Mouse (Mus musculus) embryonic facial prominence, embryonic 11.5 days (tissue): ENCODE data around the gene Tex46. TPM values are rescaled to one million over a fixed set of nuclear protein-coding genes. Genes with fewer than 3 reads are reported as not detected.

Source experiments
- ATAC-seq: fragments of 200-750 bp; cut with Nextera tagmentation; replicated peaks from 2 replicates; pipeline ENCODE4 v1.8.0; 2017; ENCODE audit warnings: low read depth; ENCODE audit not compliant: insufficient number of reproducible peaks, low FRiP score, low TSS enrichment
- DNase-seq: peaks from one replicate; pipeline ENCODE4 v3.0.0-alpha.2; 2015; ENCODE audit warnings: low spot score
- H3K27ac ChIP-seq: fragments of 300-500 bp; sonication (generic); replicated peaks from 2 replicates; pipeline ENCODE4 v1.5.1; 2014; ENCODE audit warnings: mild to moderate bottlenecking, low read depth, low read length, control low read depth
- H3K27me3 ChIP-seq: fragments of 300-500 bp; sonication (generic); 2 replicates; pipeline ENCODE4 v1.6.1; 2014; ENCODE audit warnings: mild to moderate bottlenecking, low read length, moderate library complexity, mixed read lengths; ENCODE audit not compliant: control insufficient read depth, insufficient read depth
- H3K36me3 ChIP-seq: fragments of 300-500 bp; sonication (generic); replicated peaks from 2 replicates; pipeline ENCODE4 v1.6.1; 2014; ENCODE audit warnings: low read depth, mild to moderate bottlenecking, low read length, moderate library complexity, mixed read lengths; ENCODE audit not compliant: control insufficient read depth, insufficient read depth
- H3K4me1 ChIP-seq: fragments of 300-500 bp; sonication (generic); 2 replicates; pipeline ENCODE4 v1.6.1; 2014; ENCODE audit warnings: low read length, mixed read lengths; ENCODE audit not compliant: control insufficient read depth, insufficient read depth
- H3K4me2 ChIP-seq: fragments of 300-500 bp; sonication (generic); 2 replicates; pipeline ENCODE4 v1.6.1; 2014; ENCODE audit warnings: low read depth, mild to moderate bottlenecking, control low read depth, low read length, moderate library complexity
- H3K4me3 ChIP-seq: fragments of 300-500 bp; sonication (generic); 2 replicates; pipeline ENCODE4 v1.5.1; 2014; ENCODE audit warnings: low read depth, low read length, control low read depth
- H3K9ac ChIP-seq: fragments of 300-500 bp; sonication (generic); replicated peaks from 2 replicates; pipeline ENCODE4 v1.6.1; 2014; ENCODE audit warnings: mild to moderate bottlenecking, control low read depth, low read length
- H3K9me3 ChIP-seq: fragments of 300-500 bp; sonication (generic); replicated peaks from 2 replicates; pipeline ENCODE4 v1.6.1; 2016; ENCODE audit warnings: mild to moderate bottlenecking, low read length, inconsistent platforms, mixed read lengths; ENCODE audit not compliant: control insufficient read depth
- WGBS: fragments of 180-500 bp; shearing (Covaris S2); extraction: QIAGEN DNeasy Blood & Tissue Kit; methylation state at CpG from one replicate; pipeline ENCODE4 v1.1.7; 2014; 5-methylcytosine and 5-hydroxymethylcytosine counted together
- polyA plus RNA-seq: library from polyadenylated mRNA; unstranded; fragments of >200 nt; fragmentation: Nextera tagmentation; extraction: Ambion mirVana; gene quantifications from 2 replicates; pipeline ENCODE4 v1.2.1, GENCODE M21; 2014

Tex46 gene
- polyA plus RNA-seq, 1 experiment from 2014 or later: not detected

GRCm38 (mm10) chr4:136636511-136636910 is 26.3 kb downstream of the Tex46 start:
- H3K4me3 ChIP-seq: no peak overlapping the region
- ATAC-seq: no peak
- no peaks in the 10 kb centered on the region; the same call in 1 of the 2 replicates for H3K4me1 ChIP-seq
- 59% methylated on average over 5 of the region's 5 CpGs for WGBS
- H3K36me3 ChIP-seq: no peaks in the 10 kb centered on the region
- no peak overlapping the region for H3K9ac ChIP-seq
- DNase-seq: no peak
- no peak overlapping the region for H3K4me2 ChIP-seq
- peaks cover 22% of the 10 kb centered on the region for H3K27me3 ChIP-seq
- no peak overlapping the region for H3K27ac ChIP-seq
- H3K9me3 ChIP-seq: no peaks in the 10 kb centered on the region

GRCm38 (mm10) chr4:136636983-136637562 is 26.8 kb downstream of the Tex46 start:
- Histone ChIP-seq H3K9ac (peak overlapping the region; percentile 55), H3K4me2 (peak overlapping the region; percentile 97), H3K36me3 (no peaks in the 10 kb centered on the region), H3K27ac (no peak overlapping the region), H3K4me1 (no peaks in the 10 kb centered on the region; the same call in 1 of the 2 replicates), H3K9me3 (no peaks in the 10 kb centered on the region), H3K4me3 (peak overlapping the region; percentile 36), H3K27me3 (peaks cover 22% of the 10 kb centered on the region)
- whole genome bisulfite sequencing: 16% methylated on average over 37 of the region's 37 CpGs
- no peak for ATAC-seq
- no peak for DNase-seq

GRCm38 (mm10) chr4:136637563-136638229 is 27.5 kb downstream of the Tex46 start:
- no peaks in the 10 kb centered on the region; the same call in 1 of the 2 replicates for H3K4me1 ChIP-seq
- peaks cover 22% of the 10 kb centered on the region for H3K27me3 ChIP-seq
- peak overlapping the region; percentile 97 for H3K4me2 ChIP-seq
- no peaks in the 10 kb centered on the region for H3K36me3 ChIP-seq
- DNase-seq (peak; percentile 65), ATAC-seq (no peak; the same call in 1 of the 2 replicates)
- H3K4me3 ChIP-seq: peak overlapping the region; percentile 36
- peak overlapping the region; percentile 55 for H3K9ac ChIP-seq
- H3K27ac ChIP-seq: no peak overlapping the region
- H3K9me3 ChIP-seq: no peaks in the 10 kb centered on the region
- WGBS: 3% methylated on average over 74 of the region's 76 CpGs

- peaks cover 22% of the 10 kb centered on the region for H3K27me3 ChIP-seq
- 30% methylated on average over 7 of the region's 7 CpGs for WGBS
- H3K27ac ChIP-seq: no peak overlapping the region
- ATAC-seq: 0 out of 2 replicates have a peak, but pooled peaks have one; percentile 37
- no peak for DNase-seq
- H3K4me2 ChIP-seq: no peak overlapping the region; the same call in 1 of the 2 replicates
- H3K4me1 ChIP-seq: no peaks in the 10 kb centered on the region; the same call in 1 of the 2 replicates
- no peaks in the 10 kb centered on the region for H3K36me3 ChIP-seq
- no peak overlapping the region for H3K9ac ChIP-seq
- no peaks in the 10 kb centered on the region for H3K9me3 ChIP-seq
- H3K4me3 ChIP-seq: peak overlapping the region; percentile 36
Measured at GRCm38 (mm10) chr4:136638230-136638750, 28.1 kb downstream of the Tex46 start.

GRCm38 (mm10) chr4:136638890-136639289 is 28.7 kb downstream of the Tex46 start:
- Histone ChIP-seq H3K4me2 (no peak overlapping the region), H3K9ac (no peak overlapping the region), H3K9me3 (no peaks in the 10 kb centered on the region), H3K4me1 (no peaks in the 10 kb centered on the region; the same call in 1 of the 2 replicates), H3K4me3 (no peak overlapping the region), H3K27me3 (peaks cover 22% of the 10 kb centered on the region), H3K27ac (no peak overlapping the region), H3K36me3 (no peaks in the 10 kb centered on the region)
- 5% methylated on average over 10 of the region's 10 CpGs for WGBS
- peak; percentile 64 for DNase-seq
- 0 out of 2 replicates have a peak, but pooled peaks have one; percentile 35 for ATAC-seq

GRCm38 (mm10) chr4:136648922-136649479 is 38.8 kb downstream of the Tex46 start:
- no peaks in the 10 kb centered on the region for H3K36me3 ChIP-seq
- peak; percentile 84 for DNase-seq
- H3K9me3 ChIP-seq: no peaks in the 10 kb centered on the region
- 10% methylated on average over 11 of the region's 11 CpGs for WGBS
- 0 out of 2 replicates have a peak overlapping the region, but pooled peaks have one; percentile 28 for H3K27ac ChIP-seq
- no peaks in the 10 kb centered on the region for H3K27me3 ChIP-seq
- peaks cover 3% of the 10 kb centered on the region; the same call in 1 of the 2 replicates for H3K4me1 ChIP-seq
- peak overlapping the region; percentile 19; the same call in 1 of the 2 replicates for H3K4me2 ChIP-seq
- H3K4me3 ChIP-seq: no peak overlapping the region
- peak; percentile 49 for ATAC-seq
- H3K9ac ChIP-seq: no peak overlapping the region

- no peaks in the 10 kb centered on the region for H3K9me3 ChIP-seq
- DNase-seq (no peak), ATAC-seq (peak; percentile 30; the same call in 1 of the 2 replicates)
- 0 out of 2 replicates have a peak overlapping the region, but pooled peaks have one; percentile 28 for H3K27ac ChIP-seq
- H3K36me3 ChIP-seq: no peaks in the 10 kb centered on the region
- H3K27me3 ChIP-seq: no peaks in the 10 kb centered on the region
- peaks cover 3% of the 10 kb centered on the region; the same call in 1 of the 2 replicates for H3K4me1 ChIP-seq
- H3K4me3 ChIP-seq: no peak overlapping the region
- WGBS: 33% methylated on average over 13 of the region's 13 CpGs
- 0 out of 2 replicates have a peak overlapping the region, but pooled peaks have one; percentile 13 for H3K9ac ChIP-seq
- H3K4me2 ChIP-seq: peak overlapping the region; percentile 19; the same call in 1 of the 2 replicates
Measured at GRCm38 (mm10) chr4:136649480-136650196, 39.4 kb downstream of the Tex46 start.
